Mouse (Mus musculus) heart, adult 2 months (tissue): ENCODE data around the gene Traf5.

Experiments
- CTCF ChIP-seq: fragments of 200-600 bp; IDR thresholded peaks from 2 replicates; pipeline ENCODE4 v1.8.1; 2022; ENCODE audit warnings: antibody characterized with exemption, mild to moderate bottlenecking, moderate library complexity
- POLR2A ChIP-seq: fragments of 200-500 bp; IDR thresholded peaks from 2 replicates; pipeline ENCODE4 v1.6.1; 2011; ENCODE audit warnings: mild to moderate bottlenecking, low read depth, low read length, control low read depth; ENCODE audit not compliant: insufficient read depth

DNA sequence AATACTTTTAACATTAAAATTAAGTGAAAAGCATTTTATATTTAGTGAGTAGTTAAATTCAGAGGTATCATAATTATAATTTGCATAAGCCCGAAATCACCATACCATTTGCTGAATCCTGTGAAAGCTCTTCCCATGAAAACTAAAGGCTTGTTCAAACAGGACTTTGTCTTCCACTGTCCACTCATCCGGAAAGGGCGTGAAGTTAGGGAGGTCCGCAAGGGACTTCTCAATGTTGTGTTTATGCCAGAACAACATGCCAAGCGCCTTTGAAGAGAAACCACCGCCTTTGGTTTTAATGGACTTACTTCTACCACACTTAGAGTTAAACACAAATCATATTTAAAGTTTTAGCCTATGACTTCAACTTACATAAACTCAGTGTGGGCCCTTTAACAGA, 33.4 kb upstream of the Traf5 start:
- TF ChIP-seq CTCF (no peak), POLR2A (no peak)
